Mouse (Mus musculus) lung, adult 2 months (tissue): Measurements from ENCODE around the gene Gm37240.

ENCODE experiments used
- CTCF ChIP-seq: fragments of 200-500 bp; IDR thresholded peaks from 2 replicates; pipeline ENCODE4 v1.5.1; 2011; ENCODE audit warnings: mild to moderate bottlenecking, low read length, control low read depth; ENCODE audit not compliant: insufficient read depth
- POLR2A ChIP-seq: fragments of 200-500 bp; IDR thresholded peaks from 2 replicates; pipeline ENCODE4 v1.6.1; 2011; ENCODE audit warnings: low read depth, mild to moderate bottlenecking, control low read depth, low read length, borderline replicate concordance; ENCODE audit errors: extremely low read depth

DNA sequence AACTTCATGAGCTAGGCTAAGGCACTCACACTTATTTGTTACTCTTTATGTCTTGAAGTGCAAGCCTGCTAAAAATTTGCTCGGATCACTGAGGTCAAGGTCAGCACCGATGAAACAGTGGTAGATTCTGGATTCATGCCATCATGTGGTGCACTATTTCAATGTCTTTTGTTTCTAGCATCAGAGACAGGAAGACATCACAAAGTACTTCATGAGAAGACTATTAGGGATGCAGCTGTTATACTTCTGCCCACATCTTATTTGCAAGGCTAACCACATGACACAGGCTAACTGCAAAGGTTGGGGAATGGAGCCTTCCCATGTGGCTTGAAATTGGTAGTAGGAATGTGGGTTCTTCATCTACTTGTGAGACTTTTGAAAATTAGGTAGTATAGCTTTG is 1081.1 kb downstream of the Gm37240 start:
- TF ChIP-seq CTCF, result no peak
- no peak for TF ChIP-seq POLR2A
